Mouse (Mus musculus) lung, adult 2 months (tissue): ENCODE results near the gene 6030408B16Rik.

Source experiments
- CTCF ChIP-seq: fragments of 200-500 bp; IDR thresholded peaks from 2 replicates; pipeline ENCODE4 v1.5.1; 2011; ENCODE audit warnings: mild to moderate bottlenecking, low read length, control low read depth; ENCODE audit not compliant: insufficient read depth
- POLR2A ChIP-seq: fragments of 200-500 bp; IDR thresholded peaks from 2 replicates; pipeline ENCODE4 v1.6.1; 2011; ENCODE audit warnings: low read depth, mild to moderate bottlenecking, control low read depth, low read length, borderline replicate concordance; ENCODE audit errors: extremely low read depth

DNA sequence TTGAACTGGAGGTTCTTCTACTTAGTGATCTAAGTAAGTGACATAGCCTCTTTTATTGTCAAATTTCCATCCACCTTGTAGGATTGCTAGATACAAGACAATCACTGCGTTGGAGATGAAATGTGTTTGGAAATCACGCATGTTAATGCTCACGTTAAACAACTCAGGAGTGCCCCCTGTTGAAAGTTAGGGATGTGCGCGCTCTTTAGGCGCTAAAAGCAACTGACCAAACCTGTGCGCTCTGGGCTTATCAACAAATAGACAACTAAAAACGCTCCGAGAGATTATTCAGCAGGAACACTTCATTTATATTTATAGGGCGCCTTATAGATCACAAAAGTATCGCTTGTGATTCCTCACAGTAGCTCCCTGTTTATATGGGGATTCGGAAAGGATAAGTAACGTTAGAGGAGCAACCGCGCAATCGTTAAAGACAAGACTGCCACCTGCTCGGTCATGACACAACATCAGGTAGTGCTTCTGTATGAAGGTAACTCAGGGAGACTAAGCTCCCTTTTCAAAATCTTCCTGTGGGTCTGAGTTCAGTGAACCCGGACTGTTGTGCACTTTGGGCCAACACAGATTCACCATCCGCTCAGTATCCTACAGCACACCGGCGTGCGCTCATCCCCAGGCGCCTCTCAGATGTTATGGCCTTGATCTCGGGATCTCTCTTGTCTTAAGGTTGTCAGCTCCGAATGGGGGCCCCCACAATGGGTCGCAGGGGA lies 9.7 kb upstream of the 6030408B16Rik start:
- TF ChIP-seq CTCF, result peak; percentile 64
- no peak for TF ChIP-seq POLR2A
